Mouse (Mus musculus) kidney, embryonic 16.5 days (tissue): ENCODE measurements at regions not wholly inside any gene's neighbourhood (a gene's known extent, or its start where the extent isn't known, plus 50 kb on each side); places are given as distances from the start of the nearest gene placed in this dataset.
A peak's percentile ranks its signal among the peaks of the same experiment; 100 is the strongest.

Experiments
- ATAC-seq: fragments of 200-750 bp; cut with Nextera tagmentation; 2 replicates; pipeline ENCODE4 v1.8.0; 2017; ENCODE audit warnings: moderate TSS enrichment; ENCODE audit not compliant: low FRiP score, low TSS enrichment
- H3K27ac ChIP-seq: fragments of 300-500 bp; sonication (generic); 2 replicates; pipeline ENCODE4 v1.5.1; 2014; ENCODE audit warnings: low read length
- H3K27me3 ChIP-seq: fragments of 300-500 bp; sonication (generic); 2 replicates; pipeline ENCODE4 v1.6.1; 2014; ENCODE audit warnings: low read length, control low read depth, mixed read lengths; ENCODE audit not compliant: insufficient read depth
- H3K36me3 ChIP-seq: fragments of 300-500 bp; sonication (generic); 2 replicates; pipeline ENCODE4 v1.6.1; 2014; ENCODE audit warnings: low read length, control low read depth, mixed read lengths; ENCODE audit not compliant: insufficient read depth
- H3K4me1 ChIP-seq: fragments of 300-500 bp; sonication (generic); 2 replicates; pipeline ENCODE4 v1.6.1; 2014; ENCODE audit warnings: low read length, control low read depth, mixed read lengths; ENCODE audit not compliant: insufficient read depth
- H3K4me2 ChIP-seq: fragments of 300-500 bp; sonication (generic); replicated peaks from 2 replicates; pipeline ENCODE4 v1.6.1; 2014; ENCODE audit warnings: low read depth, low read length
- H3K4me3 ChIP-seq: fragments of 300-500 bp; sonication (generic); 2 replicates; pipeline ENCODE4 v1.5.1; 2014; ENCODE audit warnings: mild to moderate bottlenecking, low read length
- H3K9ac ChIP-seq: fragments of 300-500 bp; sonication (generic); replicated peaks from 2 replicates; pipeline ENCODE4 v1.6.1; 2014; ENCODE audit warnings: low read length
- H3K9me3 ChIP-seq: fragments of 300-500 bp; sonication (generic); 2 replicates; pipeline ENCODE4 v1.6.1; 2016; ENCODE audit warnings: low read length, control low read depth
- WGBS: fragments of 180-500 bp; shearing (Covaris S2); extraction: QIAGEN DNeasy Blood & Tissue Kit; methylation state at CpG from one replicate; pipeline ENCODE4 v1.1.7; 2014; 5-methylcytosine and 5-hydroxymethylcytosine counted together

DNA sequence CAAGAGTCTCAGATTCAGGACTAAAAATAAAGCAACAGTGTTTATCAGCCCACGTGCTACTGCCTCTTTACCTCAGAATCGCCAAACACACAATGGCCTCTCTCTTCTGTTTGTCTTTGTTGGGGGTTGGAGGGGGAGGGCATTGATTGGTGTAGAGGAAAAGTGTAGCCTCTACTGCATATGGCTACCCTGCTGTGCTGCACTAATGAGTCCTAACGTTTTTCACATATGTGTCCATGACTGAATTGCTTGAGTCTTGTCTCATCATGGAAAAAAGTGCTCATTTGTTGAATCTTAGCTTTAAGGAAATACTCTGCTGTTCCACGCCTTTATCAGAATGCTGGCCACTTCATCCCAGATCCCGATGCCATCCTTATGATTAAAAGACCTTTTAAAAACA is 459.7 kb upstream of the N6amt1 start:
- Histone ChIP-seq H3K27ac (no peak overlapping the region), H3K9me3 (no peaks in the 10 kb centered on the region), H3K4me3 (no peak overlapping the region), H3K4me2 (no peak overlapping the region), H3K27me3 (no peaks in the 10 kb centered on the region), H3K4me1 (peaks cover 4% of the 10 kb centered on the region; the same call in 1 of the 2 replicates), H3K9ac (no peak overlapping the region), H3K36me3 (no peaks in the 10 kb centered on the region)
- 64% methylated on average over 5 of the region's 5 CpGs for WGBS
- ATAC-seq: no peak

DNA sequence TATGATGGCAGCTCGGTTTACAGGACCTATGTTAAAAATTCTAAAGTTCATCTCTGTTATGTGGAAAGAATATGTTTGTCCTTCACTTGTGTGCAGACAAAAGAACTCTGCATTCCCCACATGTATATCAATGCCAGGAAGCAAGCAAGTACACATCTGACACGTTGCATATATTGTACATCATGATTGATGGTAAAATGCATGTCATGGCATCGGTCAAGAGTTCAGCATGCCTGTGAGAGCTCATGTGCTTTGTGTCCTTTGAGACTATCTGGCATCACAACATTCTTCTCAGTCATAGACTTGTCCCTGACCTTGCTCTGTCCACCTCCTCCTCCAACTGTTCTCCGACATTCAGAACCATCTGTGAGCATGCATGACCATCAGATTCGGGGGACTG is 465.6 kb upstream of the N6amt1 start:
- ATAC-seq: no peak
- no peak overlapping the region for H3K27ac ChIP-seq

DNA sequence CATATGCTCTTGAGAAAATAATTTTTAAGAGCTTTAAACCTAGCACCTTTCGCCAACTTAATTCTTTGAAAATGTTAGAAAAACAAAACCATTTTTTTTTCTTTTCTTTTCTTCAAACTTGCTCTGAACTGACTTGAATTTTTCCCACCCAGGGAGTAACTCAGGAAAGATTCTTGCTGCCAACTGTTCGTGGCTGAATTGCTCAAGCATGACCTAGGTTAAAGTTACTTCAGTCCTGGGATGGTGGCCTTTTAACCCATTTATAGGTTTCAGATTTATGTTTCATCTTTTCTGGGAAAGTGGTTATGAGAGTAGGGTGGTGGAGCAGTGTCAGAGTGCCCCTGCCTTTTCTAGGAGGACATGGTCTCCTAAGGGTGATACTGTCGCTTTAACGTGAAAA is 466.4 kb upstream of the N6amt1 start:
- H3K36me3 ChIP-seq: no peaks in the 10 kb centered on the region
- H3K27me3 ChIP-seq: no peaks in the 10 kb centered on the region
- no peaks in the 10 kb centered on the region for H3K9me3 ChIP-seq
- no peak overlapping the region for H3K9ac ChIP-seq
- WGBS: 39% methylated on average over 4 of the region's 4 CpGs
- peak; percentile 55; the same call in 1 of the 2 replicates for ATAC-seq
- no peak overlapping the region for H3K4me3 ChIP-seq
- H3K4me1 ChIP-seq: peaks cover 8% of the 10 kb centered on the region
- H3K27ac ChIP-seq: no peak overlapping the region
- H3K4me2 ChIP-seq: no peak overlapping the region

More for the DNA sequence above, 465.6 kb upstream of the N6amt1 start:
- Histone ChIP-seq H3K36me3 (no peaks in the 10 kb centered on the region), H3K27me3 (no peaks in the 10 kb centered on the region), H3K4me3 (no peak overlapping the region), H3K9ac (no peak overlapping the region), H3K4me2 (no peak overlapping the region), H3K4me1 (peaks cover 8% of the 10 kb centered on the region), H3K9me3 (no peaks in the 10 kb centered on the region)
- WGBS: 52% methylated on average over 5 of the region's 5 CpGs

DNA sequence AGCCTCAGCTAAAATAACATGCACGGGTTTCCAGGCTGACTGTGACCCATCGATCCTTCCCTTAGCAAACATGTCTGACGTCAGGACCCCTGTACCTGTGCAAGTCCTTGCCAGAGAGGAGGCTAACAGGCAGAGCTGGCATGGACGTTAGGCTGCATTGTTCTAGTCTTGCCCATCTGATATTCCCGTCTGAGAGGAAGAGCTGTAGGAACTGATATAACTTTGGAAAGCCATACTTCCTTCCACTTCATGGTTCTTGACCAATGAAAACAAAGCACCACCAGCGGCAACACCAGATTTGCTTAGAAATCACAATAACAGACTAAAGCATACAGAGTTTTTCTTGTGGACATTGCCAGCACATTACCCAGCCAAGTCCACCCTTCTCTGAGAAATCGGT is 470.1 kb upstream of the N6amt1 start:
- no peak for ATAC-seq
- H3K4me3 ChIP-seq: no peak overlapping the region
- no peaks in the 10 kb centered on the region for H3K27me3 ChIP-seq
- H3K4me2 ChIP-seq: no peak overlapping the region
- 51% methylated on average over 7 of the region's 7 CpGs for WGBS
- peaks cover 8% of the 10 kb centered on the region for H3K4me1 ChIP-seq
- H3K9me3 ChIP-seq: no peaks in the 10 kb centered on the region
- no peaks in the 10 kb centered on the region for H3K36me3 ChIP-seq
- no peak overlapping the region for H3K27ac ChIP-seq
- no peak overlapping the region for H3K9ac ChIP-seq

DNA sequence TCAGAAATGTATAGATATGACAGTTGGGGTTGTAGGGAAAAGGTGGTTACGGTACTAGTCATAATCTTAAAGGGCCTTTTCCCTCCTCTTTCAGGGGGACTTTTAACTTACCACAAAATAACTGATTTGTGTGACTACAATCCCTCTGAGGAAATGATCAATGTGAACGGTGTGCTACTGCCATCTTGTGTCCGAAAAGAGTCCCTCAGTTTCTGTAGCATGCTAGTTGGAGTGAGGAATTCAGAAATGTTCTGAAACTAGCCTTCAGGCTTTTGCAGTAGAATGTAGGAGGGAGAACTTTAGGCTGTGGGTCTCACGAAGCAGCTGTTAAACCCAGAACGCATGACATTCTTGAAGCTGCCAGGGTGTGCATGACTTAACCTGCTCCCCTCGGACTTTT is 471.5 kb upstream of the N6amt1 start:
- 11% methylated on average over 6 of the region's 6 CpGs for WGBS
- no peaks in the 10 kb centered on the region for H3K27me3 ChIP-seq
- H3K4me3 ChIP-seq: no peak overlapping the region
- no peaks in the 10 kb centered on the region; the same call in 1 of the 2 replicates for H3K4me1 ChIP-seq
- H3K27ac ChIP-seq: no peak overlapping the region
- 0 out of 2 replicates have a peak overlapping the region, but pooled peaks have one; percentile 22 for H3K9ac ChIP-seq
- peak; percentile 69; the same call in 1 of the 2 replicates for ATAC-seq
- no peaks in the 10 kb centered on the region for H3K9me3 ChIP-seq
- H3K36me3 ChIP-seq: no peaks in the 10 kb centered on the region
- H3K4me2 ChIP-seq: no peak overlapping the region

DNA sequence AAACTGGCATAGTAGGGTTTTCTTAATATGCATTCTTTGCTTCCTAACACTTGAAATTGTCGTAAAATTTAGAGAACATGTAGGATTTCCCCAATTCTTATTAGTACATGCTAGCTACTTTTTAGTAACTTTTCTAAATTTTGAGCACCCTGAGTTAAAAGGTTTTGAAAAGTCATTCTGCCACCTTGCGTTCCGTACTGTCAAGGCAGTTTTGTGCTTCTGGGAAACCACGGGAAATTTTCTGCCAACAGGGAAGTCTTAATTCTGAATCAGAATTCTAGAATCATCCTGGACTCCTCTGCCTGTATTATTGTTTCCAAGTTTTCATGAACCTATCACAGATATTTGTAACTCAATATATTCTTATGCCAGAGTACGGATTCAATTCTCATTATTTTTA is 472.4 kb upstream of the N6amt1 start:
- Histone ChIP-seq H3K9ac (no peak overlapping the region), H3K4me1 (no peaks in the 10 kb centered on the region), H3K36me3 (no peaks in the 10 kb centered on the region), H3K9me3 (no peaks in the 10 kb centered on the region), H3K4me2 (no peak overlapping the region), H3K27me3 (no peaks in the 10 kb centered on the region), H3K27ac (no peak overlapping the region), H3K4me3 (no peak overlapping the region)
- WGBS: 69% methylated on average over 5 of the region's 5 CpGs
- no peak for ATAC-seq

DNA sequence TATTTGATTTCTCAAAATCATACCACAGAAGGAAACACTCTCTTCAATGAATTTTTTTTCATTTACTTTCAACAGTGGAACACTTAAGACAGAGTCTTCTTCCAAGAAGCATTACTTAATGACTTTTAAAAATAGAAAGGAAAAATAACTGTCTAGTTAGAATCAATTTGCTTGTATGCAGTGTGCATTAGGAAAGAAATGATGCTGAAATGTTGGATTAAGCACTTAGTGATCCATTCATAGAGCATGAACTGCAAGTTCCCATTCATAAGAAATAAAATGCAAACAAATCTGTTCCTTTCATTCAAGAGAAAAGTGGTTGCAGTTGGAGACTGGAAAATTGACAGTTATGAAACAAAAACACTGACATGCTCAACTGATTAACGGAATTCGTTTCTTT is 493.2 kb upstream of the N6amt1 start:
- 86% methylated on average over 2 of the region's 2 CpGs for whole genome bisulfite sequencing
- no peak for ATAC-seq
- no peaks in the 10 kb centered on the region for H3K9me3 ChIP-seq

DNA sequence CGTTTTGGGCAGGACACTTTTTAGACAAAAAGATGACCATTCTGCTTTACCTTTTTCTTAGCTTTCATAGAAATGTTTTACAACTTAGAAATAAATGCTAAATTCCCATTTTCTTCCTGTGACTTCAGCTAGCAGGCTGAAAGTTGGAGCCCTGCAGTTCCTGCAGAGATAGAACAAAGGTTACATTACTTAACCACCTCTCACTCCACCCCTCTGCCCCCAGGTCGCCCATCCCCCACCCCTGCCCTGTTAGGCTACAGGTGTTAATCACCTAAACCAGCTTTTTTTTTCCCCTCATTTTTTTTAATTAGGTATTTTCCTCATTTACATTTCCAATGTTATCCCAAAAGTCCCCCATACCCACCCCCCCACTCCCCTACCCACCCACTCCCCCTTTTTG is 498.1 kb upstream of the N6amt1 start:
- WGBS: 54% methylated on average over 2 of the region's 2 CpGs
- Histone ChIP-seq H3K27ac (no peak overlapping the region), H3K4me2 (no peak overlapping the region), H3K36me3 (no peaks in the 10 kb centered on the region), H3K27me3 (no peaks in the 10 kb centered on the region), H3K4me1 (no peaks in the 10 kb centered on the region), H3K9me3 (no peaks in the 10 kb centered on the region), H3K9ac (no peak overlapping the region), H3K4me3 (no peak overlapping the region)
- no peak for ATAC-seq

More for the DNA sequence above, 493.2 kb upstream of the N6amt1 start:
- Histone ChIP-seq H3K27me3 (no peaks in the 10 kb centered on the region), H3K4me2 (no peak overlapping the region), H3K36me3 (no peaks in the 10 kb centered on the region), H3K4me3 (no peak overlapping the region), H3K4me1 (no peaks in the 10 kb centered on the region), H3K9ac (no peak overlapping the region), H3K27ac (no peak overlapping the region)

DNA sequence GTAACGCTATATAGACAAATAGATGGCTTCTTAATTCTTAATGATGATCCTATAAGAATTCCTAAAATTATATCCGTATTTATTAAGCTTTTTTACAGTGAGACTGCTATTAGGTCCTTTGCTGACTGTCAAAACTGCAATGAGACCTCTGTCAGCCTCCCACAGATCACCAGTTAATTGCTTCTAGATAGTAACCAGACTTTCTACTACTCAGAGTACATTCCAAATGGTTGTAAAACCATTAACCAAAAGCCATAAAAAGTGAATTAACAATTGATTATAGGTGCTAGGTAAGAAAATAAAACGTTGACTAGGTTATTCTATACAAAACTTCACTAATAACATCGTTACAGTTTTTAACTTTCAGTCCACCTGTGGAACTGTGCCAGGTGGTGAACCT is 498.7 kb upstream of the N6amt1 start:
- ATAC-seq: no peak
- H3K9ac ChIP-seq: no peak overlapping the region
- H3K4me2 ChIP-seq: no peak overlapping the region
- no peaks in the 10 kb centered on the region for H3K36me3 ChIP-seq
- H3K4me1 ChIP-seq: no peaks in the 10 kb centered on the region
- no peaks in the 10 kb centered on the region for H3K9me3 ChIP-seq
- 56% methylated on average over 4 of the region's 4 CpGs for WGBS
- no peaks in the 10 kb centered on the region for H3K27me3 ChIP-seq
- no peak overlapping the region for H3K4me3 ChIP-seq
- no peak overlapping the region for H3K27ac ChIP-seq

DNA sequence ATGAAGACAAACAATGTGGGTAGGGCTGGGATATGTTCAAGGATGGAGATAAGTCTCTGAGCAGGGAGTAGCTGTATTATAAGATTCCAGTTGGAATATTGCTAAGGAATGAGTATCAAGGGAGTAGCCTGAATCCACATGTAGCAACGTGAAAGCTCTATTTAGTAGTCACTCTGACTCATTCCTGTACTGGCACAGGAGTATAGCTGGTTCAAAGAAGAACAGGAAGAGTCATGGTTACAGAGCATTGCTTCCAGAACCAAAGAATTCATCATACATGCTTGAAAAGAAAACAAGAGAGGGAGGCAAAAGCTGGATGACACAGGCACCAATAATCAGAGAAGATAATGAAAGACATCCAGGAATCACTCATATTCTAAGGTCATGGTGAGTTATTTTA is 500.6 kb upstream of the N6amt1 start:
- Histone ChIP-seq H3K36me3 (no peaks in the 10 kb centered on the region), H3K27ac (no peak overlapping the region), H3K9me3 (no peaks in the 10 kb centered on the region), H3K4me1 (no peaks in the 10 kb centered on the region), H3K4me2 (no peak overlapping the region), H3K27me3 (no peaks in the 10 kb centered on the region), H3K4me3 (no peak overlapping the region), H3K9ac (no peak overlapping the region)
- no peak for ATAC-seq
- 72% methylated on average over 1 of the region's 1 CpGs for WGBS
